Mouse (Mus musculus) kidney, postnatal 0 days (tissue): ENCODE measurements around the gene Fam162a. TPM values are rescaled to one million over a fixed set of nuclear protein-coding genes. Genes with fewer than 3 reads are reported as not detected.

ENCODE experiments used
- ATAC-seq: fragments of 200-750 bp; cut with Nextera tagmentation; replicated peaks from 2 replicates; pipeline ENCODE4 v1.8.0; 2017; ENCODE audit warnings: low read depth, moderate number of reproducible peaks, moderate TSS enrichment, moderate library complexity; ENCODE audit not compliant: low FRiP score
- DNase-seq: peaks from one replicate; pipeline ENCODE4 v3.0.0-alpha.2; 2016; ENCODE audit warnings: low spot score
- H3K27ac ChIP-seq: fragments of 300-500 bp; sonication (generic); 2 replicates; pipeline ENCODE4 v1.5.1; 2014; ENCODE audit warnings: mild to moderate bottlenecking
- H3K27me3 ChIP-seq: fragments of 300-500 bp; sonication (generic); 2 replicates; pipeline ENCODE4 v1.6.1; 2014; ENCODE audit warnings: low read length, mixed read lengths; ENCODE audit not compliant: insufficient read depth
- H3K36me3 ChIP-seq: fragments of 300-500 bp; sonication (generic); 2 replicates; pipeline ENCODE4 v1.6.1; 2014; ENCODE audit warnings: low read length, mixed read lengths; ENCODE audit not compliant: insufficient read depth
- H3K4me1 ChIP-seq: fragments of 300-500 bp; sonication (generic); replicated peaks from 2 replicates; pipeline ENCODE4 v1.6.1; 2014; ENCODE audit warnings: antibody characterized with exemption, low read length, mixed read lengths; ENCODE audit not compliant: insufficient read depth
- H3K4me2 ChIP-seq: fragments of 300-500 bp; sonication (generic); 2 replicates; pipeline ENCODE4 v1.6.1; 2014; ENCODE audit warnings: mild to moderate bottlenecking, low read length, moderate library complexity, mixed read lengths
- H3K4me3 ChIP-seq: fragments of 300-500 bp; sonication (generic); replicated peaks from 2 replicates; pipeline ENCODE4 v1.5.1; 2014; ENCODE audit warnings: low read depth, low read length
- H3K9ac ChIP-seq: fragments of 300-500 bp; sonication (generic); 2 replicates; pipeline ENCODE4 v1.6.1; 2014; ENCODE audit warnings: low read depth, low read length
- H3K9me3 ChIP-seq: fragments of 300-500 bp; sonication (generic); replicated peaks from 2 replicates; pipeline ENCODE4 v1.6.1; 2016; ENCODE audit warnings: low read length, inconsistent platforms, mixed read lengths
- CTCF ChIP-seq: IDR thresholded peaks from 2 replicates; pipeline ENCODE4 v1.5.1; 2016; ENCODE audit warnings: antibody characterized with exemption, low read depth, mild to moderate bottlenecking, moderate library complexity
- WGBS: fragments of 180-500 bp; shearing (Covaris S2); extraction: QIAGEN DNeasy Blood & Tissue Kit; methylation state at CpG from one replicate; pipeline ENCODE4 v1.1.7; 2014; 5-methylcytosine and 5-hydroxymethylcytosine counted together
- polyA plus RNA-seq: library from polyadenylated mRNA; unstranded; fragments of >200 nt; fragmentation: Nextera tagmentation; extraction: Ambion mirVana; gene quantifications from 2 replicates; pipeline ENCODE4 v1.2.1, GENCODE M21; 2015

Fam162a gene
- polyA plus RNA-seq, 1 experiment from 2014 or later = 409 TPM

GRCm38 (mm10) chr16:36094079-36094478, 22.7 kb upstream of the Fam162a start:
- Histone ChIP-seq H3K4me3 (no peak overlapping the region), H3K9ac (no peak overlapping the region), H3K9me3 (no peaks in the 10 kb centered on the region), H3K27me3 (no peaks in the 10 kb centered on the region), H3K4me2 (no peak overlapping the region), H3K4me1 (no peaks in the 10 kb centered on the region), H3K27ac (no peak overlapping the region), H3K36me3 (0 out of 2 replicates have a peak, but pooled peaks cover 2% of the 10 kb centered on the region)
- no peak for ATAC-seq
- no peak for DNase-seq
- TF ChIP-seq CTCF = no peak
- WGBS = 89% methylated on average over 3 of the region's 3 CpGs

GRCm38 (mm10) chr16:36090785-36091509, 19.6 kb upstream of the Fam162a start:
- Histone ChIP-seq H3K27me3 (no peaks in the 10 kb centered on the region), H3K27ac (no peak overlapping the region), H3K4me1 (no peaks in the 10 kb centered on the region), H3K9ac (no peak overlapping the region), H3K4me2 (no peak overlapping the region), H3K36me3 (peaks cover 14% of the 10 kb centered on the region; the same call in 1 of the 2 replicates), H3K9me3 (no peaks in the 10 kb centered on the region), H3K4me3 (no peak overlapping the region)
- WGBS = 87% methylated on average over 11 of the region's 11 CpGs
- DNase-seq (no peak), ATAC-seq (no peak)
- TF ChIP-seq CTCF = no peak

DNA sequence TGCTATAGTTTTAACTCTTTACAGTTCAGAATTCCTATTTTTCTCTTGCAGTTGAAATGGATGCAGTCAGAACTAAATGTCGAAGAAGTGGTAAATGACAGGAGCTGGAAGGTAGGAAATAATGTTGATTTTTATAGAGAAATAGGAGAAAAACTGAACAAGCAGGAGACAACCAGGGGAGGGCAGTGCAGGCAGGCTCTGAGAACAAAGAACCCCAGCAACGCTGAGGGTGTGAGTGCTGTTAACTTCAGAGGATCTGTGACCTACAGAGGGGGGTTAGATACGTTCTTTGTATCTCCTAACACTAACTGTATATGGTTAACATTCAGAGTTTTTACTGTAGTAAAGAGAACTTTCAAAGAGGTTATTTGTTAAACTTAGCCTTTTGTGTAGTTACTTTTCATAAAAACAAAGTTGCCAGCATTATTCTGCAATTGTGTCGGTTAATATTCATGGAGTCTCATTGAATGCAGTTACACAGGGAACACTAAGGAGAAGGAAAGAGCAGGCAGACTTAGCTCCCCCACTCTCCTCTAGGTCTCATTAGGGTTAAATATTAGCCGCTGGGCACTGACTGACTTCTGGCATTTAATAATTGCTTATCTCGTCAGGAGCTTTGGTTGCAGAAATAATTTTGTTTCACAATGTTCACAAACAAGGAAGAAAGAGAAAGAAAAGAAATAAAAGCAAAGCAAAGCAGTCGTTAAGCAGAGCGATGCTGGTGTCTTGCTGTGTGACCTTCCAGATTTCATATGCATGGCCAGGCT, 18.6 kb upstream of the Fam162a start:
- WGBS = 61% methylated on average over 8 of the region's 8 CpGs
- H3K4me2 ChIP-seq = no peak overlapping the region
- ATAC-seq (no peak), DNase-seq (peak; percentile 33)
- H3K9me3 ChIP-seq = no peaks in the 10 kb centered on the region
- H3K27me3 ChIP-seq = no peaks in the 10 kb centered on the region
- no peaks in the 10 kb centered on the region for H3K4me1 ChIP-seq
- peak; percentile 59 for TF ChIP-seq CTCF
- H3K27ac ChIP-seq = 0 out of 2 replicates have a peak overlapping the region, but pooled peaks have one; percentile 3
- H3K4me3 ChIP-seq = no peak overlapping the region
- no peak overlapping the region for H3K9ac ChIP-seq
- H3K36me3 ChIP-seq = peaks cover 15% of the 10 kb centered on the region; the same call in 1 of the 2 replicates

- no peak overlapping the region for H3K27ac ChIP-seq
- H3K27me3 ChIP-seq = no peaks in the 10 kb centered on the region
- H3K36me3 ChIP-seq = peaks cover 15% of the 10 kb centered on the region; the same call in 1 of the 2 replicates
- no peak overlapping the region for H3K9ac ChIP-seq
- no peak for DNase-seq
- WGBS = 77% methylated on average over 7 of the region's 7 CpGs
- no peak for TF ChIP-seq CTCF
- ATAC-seq = no peak
- H3K4me1 ChIP-seq = no peaks in the 10 kb centered on the region
- no peak overlapping the region for H3K4me3 ChIP-seq
- H3K9me3 ChIP-seq = no peaks in the 10 kb centered on the region
- no peak overlapping the region for H3K4me2 ChIP-seq
Measured at GRCm38 (mm10) chr16:36089065-36089464, 17.7 kb upstream of the Fam162a start.

DNA sequence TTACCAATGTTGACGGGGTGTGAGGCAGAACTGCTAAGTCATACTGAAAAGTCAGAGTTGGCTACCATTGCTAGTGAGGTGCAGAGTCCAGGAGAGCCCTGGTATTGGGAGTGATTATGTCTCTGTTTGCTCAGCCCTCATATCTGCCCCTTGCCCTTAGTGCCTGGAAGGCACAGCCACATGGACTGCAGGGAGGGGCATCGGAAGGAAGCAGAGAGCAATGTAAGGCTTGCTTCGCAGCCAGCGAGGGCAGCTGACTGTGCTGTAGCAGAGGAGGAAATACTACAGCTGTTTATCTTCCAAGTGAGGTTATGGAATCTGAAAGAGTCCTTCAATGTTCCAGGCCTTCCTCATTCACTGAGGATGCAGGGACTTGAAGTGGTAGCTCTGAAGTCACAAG, 16.5 kb upstream of the Fam162a start:
- H3K9ac ChIP-seq = no peak overlapping the region
- H3K9me3 ChIP-seq = no peaks in the 10 kb centered on the region
- TF ChIP-seq CTCF = no peak
- H3K4me2 ChIP-seq = no peak overlapping the region
- no peaks in the 10 kb centered on the region for H3K27me3 ChIP-seq
- H3K27ac ChIP-seq = no peak overlapping the region
- no peak overlapping the region for H3K4me3 ChIP-seq
- peak; percentile 78; the same call in 1 of the 2 replicates for ATAC-seq
- H3K36me3 ChIP-seq = peaks cover 21% of the 10 kb centered on the region
- no peaks in the 10 kb centered on the region for H3K4me1 ChIP-seq
- peak; percentile 21 for DNase-seq
- 71% methylated on average over 4 of the region's 4 CpGs for WGBS

- ATAC-seq (no peak), DNase-seq (no peak)
- no peak overlapping the region for H3K9ac ChIP-seq
Measured at GRCm38 (mm10) chr16:36079916-36080315, 8.5 kb upstream of the Fam162a start.

More at GRCm38 (mm10) chr16:36079916-36080315, 8.5 kb upstream of the Fam162a start:
- 89% methylated on average over 3 of the region's 3 CpGs for WGBS
- Histone ChIP-seq H3K9me3 (no peaks in the 10 kb centered on the region), H3K27ac (no peak overlapping the region), H3K4me3 (no peak overlapping the region), H3K4me2 (no peak overlapping the region), H3K27me3 (no peaks in the 10 kb centered on the region), H3K36me3 (peaks cover 13% of the 10 kb centered on the region), H3K4me1 (no peaks in the 10 kb centered on the region)
- TF ChIP-seq CTCF = no peak
